Mouse (Mus musculus) heart, embryonic 12.5 days (tissue): ENCODE measurements at regions not wholly inside any gene's neighbourhood (a gene's known extent, or its start where the extent isn't known, plus 50 kb on each side); places are given as distances from the start of the nearest gene placed in this dataset.
"Not testable (repeated sequence)": the region's sequence is repeated elsewhere in the genome, so short reads cannot be mapped to it uniquely, and the experiment has no call there.

Source experiments
- ATAC-seq: fragments of 200-750 bp; cut with Nextera tagmentation; 2 replicates; pipeline ENCODE4 v1.8.0; 2017; ENCODE audit warnings: moderate TSS enrichment, moderate library complexity; ENCODE audit not compliant: insufficient number of reproducible peaks, low FRiP score
- H3K27ac ChIP-seq: fragments of 300-500 bp; sonication (generic); 2 replicates; pipeline ENCODE4 v1.5.1; 2016; ENCODE audit warnings: mild to moderate bottlenecking, moderate library complexity; ENCODE audit not compliant: poor library complexity, severe bottlenecking
- H3K27me3 ChIP-seq: fragments of 300-500 bp; sonication (generic); replicated peaks from 2 replicates; pipeline ENCODE4 v1.6.1; 2016; ENCODE audit warnings: mild to moderate bottlenecking, moderate library complexity
- H3K36me3 ChIP-seq: fragments of 300-500 bp; sonication (generic); 2 replicates; pipeline ENCODE4 v1.6.1; 2016; ENCODE audit warnings: mild to moderate bottlenecking, moderate library complexity
- H3K4me1 ChIP-seq: fragments of 300-500 bp; sonication (generic); replicated peaks from 2 replicates; pipeline ENCODE4 v1.6.1; 2016; ENCODE audit warnings: mild to moderate bottlenecking
- H3K4me2 ChIP-seq: fragments of 300-500 bp; sonication (generic); 2 replicates; pipeline ENCODE4 v1.6.1; 2016; ENCODE audit warnings: mild to moderate bottlenecking, moderate library complexity
- H3K4me3 ChIP-seq: fragments of 300-500 bp; sonication (generic); 2 replicates; pipeline ENCODE4 v1.5.1; 2016; ENCODE audit warnings: mild to moderate bottlenecking
- H3K9ac ChIP-seq: fragments of 300-500 bp; sonication (generic); 2 replicates; pipeline ENCODE4 v1.6.1; 2016; ENCODE audit warnings: mild to moderate bottlenecking, moderate library complexity
- H3K9me3 ChIP-seq: fragments of 300-500 bp; sonication (generic); replicated peaks from 2 replicates; pipeline ENCODE4 v1.6.1; 2016; ENCODE audit warnings: mild to moderate bottlenecking, moderate library complexity
- WGBS: fragments of 180-500 bp; shearing (Covaris S2); methylation state at CpG from one replicate; pipeline ENCODE4 v1.1.7; 2016; 5-methylcytosine and 5-hydroxymethylcytosine counted together

GRCm38 (mm10) chr1:94582526-94582925, 530.2 kb upstream of the Pdcd1 start:
- no peaks in the 10 kb centered on the region for H3K4me1 ChIP-seq
- H3K9me3 ChIP-seq: no peaks in the 10 kb centered on the region
- no peak overlapping the region for H3K9ac ChIP-seq
- H3K27ac ChIP-seq: no peak overlapping the region
- no peak overlapping the region for H3K4me2 ChIP-seq
- ATAC-seq: no peak
- no peak overlapping the region for H3K4me3 ChIP-seq
- no peaks in the 10 kb centered on the region for H3K36me3 ChIP-seq
- no peaks in the 10 kb centered on the region for H3K27me3 ChIP-seq

DNA sequence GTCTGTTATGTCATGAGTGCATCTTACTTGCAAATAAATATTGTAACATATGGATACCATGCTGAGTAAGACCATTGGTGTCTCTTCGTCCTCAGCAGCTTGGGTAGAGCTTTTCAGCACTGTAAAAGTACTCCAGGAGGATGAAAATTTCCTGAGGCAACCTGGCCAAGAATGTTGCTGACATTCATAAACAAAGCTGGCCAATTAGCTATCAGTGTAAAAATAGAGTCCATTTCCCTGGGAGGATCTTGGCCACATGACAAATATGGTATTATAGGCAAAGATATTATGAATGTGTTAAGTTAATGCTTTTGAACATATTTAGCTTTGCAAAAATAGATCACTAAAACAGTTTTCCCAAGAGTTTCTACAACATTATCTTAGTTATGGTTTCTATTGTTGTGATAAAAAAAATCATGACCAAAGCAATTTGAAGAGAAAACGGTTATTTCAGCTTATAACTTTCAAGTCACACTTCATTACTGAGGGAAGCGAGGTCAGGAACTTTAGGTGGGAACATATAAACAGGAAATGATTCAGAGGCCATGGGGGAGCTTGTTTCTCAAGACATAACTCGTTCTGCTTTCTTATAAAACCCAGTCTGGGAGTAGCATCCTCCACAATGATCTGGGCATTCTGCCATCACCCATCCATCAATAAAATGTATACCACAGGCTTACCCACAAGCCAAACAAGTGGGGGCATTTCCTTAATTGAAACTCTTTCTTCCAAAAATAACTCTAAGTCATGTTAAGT, 529.5 kb upstream of the Pdcd1 start:
- H3K4me3 ChIP-seq: no peak overlapping the region
- no peak overlapping the region for H3K27ac ChIP-seq
- no peaks in the 10 kb centered on the region for H3K4me1 ChIP-seq
- no peaks in the 10 kb centered on the region for H3K36me3 ChIP-seq
- 55% methylated on average over 4 of the region's 4 CpGs for WGBS
- no peaks in the 10 kb centered on the region for H3K27me3 ChIP-seq
- H3K9ac ChIP-seq: no peak overlapping the region
- no peaks in the 10 kb centered on the region for H3K9me3 ChIP-seq
- no peak for ATAC-seq
- no peak overlapping the region for H3K4me2 ChIP-seq

- WGBS: 74% methylated on average over 4 of the region's 4 CpGs
- Histone ChIP-seq H3K9me3 (no peaks in the 10 kb centered on the region), H3K9ac (no peak overlapping the region), H3K36me3 (no peaks in the 10 kb centered on the region), H3K27ac (no peak overlapping the region), H3K4me2 (no peak overlapping the region), H3K4me3 (no peak overlapping the region), H3K27me3 (no peaks in the 10 kb centered on the region), H3K4me1 (no peaks in the 10 kb centered on the region)
- ATAC-seq: no peak
Measured at GRCm38 (mm10) chr1:94532773-94533541, 480.6 kb upstream of the Pdcd1 start.

- no peak for ATAC-seq
- Histone ChIP-seq H3K27ac (no peak overlapping the region), H3K36me3 (no peaks in the 10 kb centered on the region), H3K4me1 (no peaks in the 10 kb centered on the region), H3K4me3 (no peak overlapping the region), H3K9me3 (no peaks in the 10 kb centered on the region), H3K4me2 (no peak overlapping the region), H3K9ac (no peak overlapping the region), H3K27me3 (no peaks in the 10 kb centered on the region)
- 54% methylated on average over 4 of the region's 4 CpGs for WGBS
Measured at GRCm38 (mm10) chr1:94504080-94504520, 451.7 kb upstream of the Pdcd1 start.

- Histone ChIP-seq H3K36me3 (no peaks in the 10 kb centered on the region), H3K4me1 (no peaks in the 10 kb centered on the region), H3K4me2 (no peak overlapping the region), H3K4me3 (no peak overlapping the region), H3K9me3 (no peaks in the 10 kb centered on the region), H3K27ac (no peak overlapping the region), H3K9ac (no peak overlapping the region), H3K27me3 (no peaks in the 10 kb centered on the region)
- no peak for ATAC-seq
- 70% methylated on average over 6 of the region's 6 CpGs for WGBS
Measured at GRCm38 (mm10) chr1:94503379-94504079, 451.2 kb upstream of the Pdcd1 start.

GRCm38 (mm10) chr1:94502066-94502861, 449.9 kb upstream of the Pdcd1 start:
- no peak for ATAC-seq
- 65% methylated on average over 6 of the region's 6 CpGs for WGBS
- Histone ChIP-seq H3K27ac (no peak overlapping the region), H3K9ac (no peak overlapping the region), H3K27me3 (no peaks in the 10 kb centered on the region), H3K9me3 (no peaks in the 10 kb centered on the region), H3K4me3 (no peak overlapping the region), H3K4me1 (no peaks in the 10 kb centered on the region), H3K4me2 (no peak overlapping the region), H3K36me3 (no peaks in the 10 kb centered on the region)

- Histone ChIP-seq H3K27ac (no peak overlapping the region), H3K9me3 (no peaks in the 10 kb centered on the region), H3K4me2 (no peak overlapping the region), H3K36me3 (no peaks in the 10 kb centered on the region), H3K9ac (no peak overlapping the region), H3K4me1 (no peaks in the 10 kb centered on the region), H3K4me3 (no peak overlapping the region), H3K27me3 (no peaks in the 10 kb centered on the region)
- ATAC-seq: no peak
- WGBS: 74% methylated on average over 2 of the region's 2 CpGs
Measured at GRCm38 (mm10) chr1:94496992-94497391, 444.6 kb upstream of the Pdcd1 start.

- Histone ChIP-seq H3K27ac (no peak overlapping the region), H3K9me3 (no peaks in the 10 kb centered on the region), H3K4me1 (no peaks in the 10 kb centered on the region), H3K4me2 (no peak overlapping the region), H3K27me3 (no peaks in the 10 kb centered on the region), H3K4me3 (no peak overlapping the region), H3K36me3 (no peaks in the 10 kb centered on the region), H3K9ac (no peak overlapping the region)
- ATAC-seq: no peak
- WGBS: 87% methylated on average over 3 of the region's 3 CpGs
Measured at GRCm38 (mm10) chr1:94496341-94496740, 444.0 kb upstream of the Pdcd1 start.

DNA sequence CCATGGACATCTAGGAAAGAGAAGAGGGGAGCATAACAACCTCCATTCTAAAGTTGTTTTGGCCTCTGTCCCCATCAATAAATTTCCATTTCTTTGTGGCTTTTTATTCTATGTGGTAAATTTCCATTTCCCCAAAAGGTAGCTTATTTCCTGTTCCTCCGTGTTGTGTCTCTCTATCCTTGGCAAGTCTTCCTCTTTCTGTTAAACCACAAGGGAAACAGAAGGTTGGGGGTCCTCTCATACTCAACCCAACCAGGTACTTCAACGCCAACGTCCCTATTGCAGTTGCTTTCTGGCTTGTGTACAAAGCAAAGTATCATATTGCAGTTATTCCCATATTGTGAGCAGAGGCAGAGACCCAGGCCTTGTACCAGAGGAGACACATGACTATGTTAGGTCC, 434.7 kb upstream of the Pdcd1 start:
- Histone ChIP-seq H3K9me3 (no peaks in the 10 kb centered on the region), H3K27ac (no peak overlapping the region), H3K4me3 (no peak overlapping the region), H3K36me3 (no peaks in the 10 kb centered on the region), H3K4me1 (no peaks in the 10 kb centered on the region), H3K4me2 (no peak overlapping the region), H3K9ac (no peak overlapping the region), H3K27me3 (no peaks in the 10 kb centered on the region)
- ATAC-seq: no peak
- 78% methylated on average over 3 of the region's 3 CpGs for WGBS

DNA sequence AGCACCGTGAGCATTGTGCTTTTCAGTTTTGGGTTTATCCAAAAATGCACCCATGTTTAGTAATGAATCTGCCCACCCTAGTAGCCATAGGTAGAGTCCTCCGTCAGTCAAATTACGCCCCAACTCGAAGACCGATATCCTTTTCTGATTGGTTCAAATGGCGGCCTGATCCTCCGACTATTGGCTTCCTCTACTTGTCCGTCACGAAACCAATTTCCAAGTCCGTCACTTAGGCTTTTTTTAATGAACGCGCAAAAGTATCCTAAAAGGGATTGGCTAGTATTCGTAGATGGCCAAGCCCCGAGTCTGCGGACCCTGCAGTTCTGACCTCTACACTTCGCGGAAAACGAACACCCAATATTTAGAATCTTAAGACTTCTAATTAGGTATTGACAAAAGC, 417.5 kb upstream of the Pdcd1 start:
- WGBS: 91% methylated on average over 18 of the region's 18 CpGs
- not testable (repeated sequence) for H3K27me3 ChIP-seq, H3K36me3 ChIP-seq, H3K27ac ChIP-seq, H3K9ac ChIP-seq, H3K4me1 ChIP-seq, H3K4me3 ChIP-seq, H3K9me3 ChIP-seq, H3K4me2 ChIP-seq
- peak; percentile 91 for ATAC-seq

GRCm38 (mm10) chr1:94423731-94424130, 371.4 kb upstream of the Pdcd1 start:
- WGBS: 80% methylated on average over 2 of the region's 2 CpGs
- Histone ChIP-seq H3K27me3 (no peaks in the 10 kb centered on the region), H3K27ac (no peak overlapping the region), H3K4me2 (no peak overlapping the region), H3K36me3 (no peaks in the 10 kb centered on the region), H3K9me3 (no peaks in the 10 kb centered on the region), H3K9ac (no peak overlapping the region), H3K4me1 (no peaks in the 10 kb centered on the region), H3K4me3 (no peak overlapping the region)
- no peak for ATAC-seq
